Mouse (Mus musculus): Measurements from ENCODE around the gene Fbxo2.

DNA sequence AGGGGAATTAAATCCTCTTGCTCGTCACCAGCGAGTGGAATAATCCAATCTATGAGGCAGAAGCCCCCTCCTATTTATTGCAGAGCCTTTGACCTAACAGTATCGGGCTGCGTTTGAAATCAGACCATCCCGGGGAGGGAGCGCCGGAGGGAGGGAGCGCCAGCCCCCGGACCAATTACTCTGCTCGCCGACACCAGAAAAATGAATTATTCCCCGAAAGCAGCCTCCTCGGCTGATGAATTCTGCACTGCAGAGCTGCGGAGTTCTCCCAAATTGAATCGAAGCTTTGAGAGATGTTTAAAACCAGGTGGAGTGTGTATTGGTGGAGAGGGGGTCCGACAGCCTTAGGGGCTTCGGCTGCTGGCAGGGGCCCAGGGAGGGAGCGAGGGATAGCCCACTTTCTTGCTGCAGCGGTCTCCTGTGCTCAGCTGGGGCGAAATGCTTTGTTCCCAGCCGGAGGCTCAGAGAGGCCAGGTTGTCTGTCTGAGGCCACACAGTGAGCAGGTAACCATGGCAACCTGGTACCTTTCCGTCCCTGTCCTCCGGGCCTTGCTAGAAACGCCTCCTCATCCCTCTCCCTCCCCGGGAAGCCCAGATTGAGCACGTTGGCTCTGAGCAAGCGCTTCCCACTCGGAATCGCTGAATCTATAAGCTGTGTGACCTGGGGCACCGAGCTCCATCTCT is 13.5 kb downstream of the Fbxo2 start:
- TF ChIP-seq CTCF (IDR thresholded peaks at IDR 0.05; ENCODE audit: extremely low read depth, insufficient read depth, insufficient read length, insufficient replicate concordance) (no peak), POLR2A (IDR thresholded peaks at IDR 0.05; ENCODE audit: low read depth, low read length) (no peak)
